Mouse (Mus musculus) spleen, postnatal 36 days (tissue): ENCODE measurements around the gene Gnb3.
"Not testable (repeated sequence)": the region's sequence is repeated elsewhere in the genome, so short reads cannot be mapped to it uniquely, and the experiment has no call there.

Source experiments
- DNase-seq, 2 experiments: peaks; one replicate each; pipeline ENCODE4 v3.0.0; 2022; ENCODE audit warnings: low spot score in 2 of 2, mixed read lengths in 1 of 2

Gene Gnb3

GRCm38 (mm10) chr6:124803061-124803460 lies 37.0 kb downstream of the Gnb3 start:
- no peak for DNase-seq

- not testable (repeated sequence) for DNase-seq
These were observed 37.7 kb downstream of the Gnb3 start for GRCm38 (mm10) chr6:124802400-124802799.

GRCm38 (mm10) chr6:124796200-124796599 lies 43.9 kb downstream of the Gnb3 start:
- no peak for DNase-seq

- no peak for DNase-seq
These were observed 44.3 kb downstream of the Gnb3 start for GRCm38 (mm10) chr6:124795781-124796180.

GRCm38 (mm10) chr6:124791911-124792310 lies 48.2 kb downstream of the Gnb3 start:
- no peak for DNase-seq

- no peak for DNase-seq
These were observed 50.0 kb downstream of the Gnb3 start for GRCm38 (mm10) chr6:124790121-124790520.

GRCm38 (mm10) chr6:124789519-124789918 lies 50.6 kb downstream of the Gnb3 start:
- DNase-seq: no peak

- no peak for DNase-seq
These were observed 52.4 kb downstream of the Gnb3 start for GRCm38 (mm10) chr6:124787722-124788121.

GRCm38 (mm10) chr6:124786756-124787420 lies 53.2 kb downstream of the Gnb3 start:
- no peak for DNase-seq
